Comparison of ENCODE assay signal across 19 mouse cellular contexts in genomic region chr17:74804321-74804930, GRCm38 (mm10).
DNase-seq lines count a peak whose midpoint lies in the region; ATAC-seq and TF ChIP-seq lines count a peak whose summit lies in the region.
"Had no signal": no experiment of that assay in that cellular context is flagged by ENCODE, and none has a peak within 500 bp of the region (broad histone marks: within the 10 kb centered on the region; RNA-seq: fewer than 3 reads in every experiment).

No protein-coding gene starts in this region.

- peaks cover 6% of the 10 kb centered on the region for H3K36me3 ChIP-seq in hindbrain, embryonic 13.5 days
- H3K36me3 ChIP-seq in hindbrain, embryonic 14.5 days (replicated peaks; ENCODE audit: control insufficient read depth, insufficient read depth), result no peaks in the 10 kb centered on the region
- peaks cover 15% of the 10 kb centered on the region for H3K36me3 ChIP-seq in limb, embryonic 10.5 days
- H3K36me3 ChIP-seq in midbrain, embryonic 15.5 days (replicated peaks), result no peaks in the 10 kb centered on the region
- H3K36me3 ChIP-seq: embryonic facial prominence, embryonic 15.5 days; lung, embryonic 15.5 days had no signal

- H3K4me3 ChIP-seq in hindbrain, embryonic 13.5 days, result no peak overlapping the region
- no peak overlapping the region for H3K4me3 ChIP-seq in hindbrain, embryonic 14.5 days (replicated peaks; ENCODE audit: low read length)
- H3K4me3 ChIP-seq in limb, embryonic 10.5 days, result no peak overlapping the region
- H3K4me3 ChIP-seq in midbrain, embryonic 15.5 days, result no peak overlapping the region
- H3K4me3 ChIP-seq: embryonic facial prominence, embryonic 15.5 days; left cerebral cortex, adult 2 months; limb, embryonic 12.5 days; liver, embryonic 13.5 days; lung, embryonic 15.5 days had no signal

- TF ChIP-seq POLR2A in brain, embryonic 14.5 days (IDR thresholded peaks at IDR 0.05; ENCODE audit: borderline replicate concordance, extremely low read depth, insufficient read depth, insufficient read length, poor library complexity, severe bottlenecking), result no peak

- ATAC-seq in hindbrain, embryonic 13.5 days (ENCODE audit: low FRiP score), result peak; percentile 49; the same call in 1 of the 2 replicates
- no peak for ATAC-seq in hindbrain, embryonic 14.5 days (ENCODE audit: low FRiP score)
- ATAC-seq in midbrain, embryonic 15.5 days (replicated peaks), result no peak
- ATAC-seq: midbrain, embryonic 16.5 days had no signal

- no peak overlapping the region for H3K4me2 ChIP-seq in hindbrain, embryonic 13.5 days
- H3K4me2 ChIP-seq in hindbrain, embryonic 14.5 days (replicated peaks), result no peak overlapping the region
- H3K4me2 ChIP-seq in midbrain, embryonic 15.5 days, result no peak overlapping the region
- H3K4me2 ChIP-seq: embryonic facial prominence, embryonic 15.5 days; limb, embryonic 12.5 days; liver, embryonic 13.5 days; lung, embryonic 15.5 days had no signal

- no peak for DNase-seq in hindbrain, embryonic 14.5 days (ENCODE audit: low spot score)
- DNase-seq in brain, embryonic 14.5 days (ENCODE audit: low read depth), result peak; percentile 31
- DNase-seq in embryo, embryonic 10.5 days (ENCODE audit: low spot score), result peak; percentile 56
- no peak for DNase-seq in limb, embryonic 10.5 days (ENCODE audit: low spot score)
- DNase-seq in adrenal gland, postnatal 14 days, result no peak
- DNase-seq in testis, postnatal 14 days (ENCODE audit: low spot score), result no peak
- DNase-seq: cerebellum, postnatal 14 days; gastrocnemius, postnatal 14 days; kidney, adult 8-10 months; liver, embryonic 13.5 days; right cerebral cortex, adult 18-20 months; thymus, adult 18-20 months had no signal

- no peak for TF ChIP-seq CTCF in brain, embryonic 14.5 days (IDR thresholded peaks at IDR 0.05; ENCODE audit: borderline replicate concordance, extremely low read depth, insufficient read depth, insufficient read length)

- H3K27me3 ChIP-seq in hindbrain, embryonic 13.5 days, result no peaks in the 10 kb centered on the region
- H3K27me3 ChIP-seq in hindbrain, embryonic 14.5 days (ENCODE audit: control insufficient read depth, insufficient read depth, low read length), result no peaks in the 10 kb centered on the region
- H3K27me3 ChIP-seq in limb, embryonic 10.5 days (ENCODE audit: low read depth, poor library complexity, severe bottlenecking), result no peaks in the 10 kb centered on the region
- no peaks in the 10 kb centered on the region for H3K27me3 ChIP-seq in midbrain, embryonic 15.5 days (replicated peaks)
- H3K27me3 ChIP-seq: embryonic facial prominence, embryonic 15.5 days; limb, embryonic 12.5 days; liver, embryonic 13.5 days; lung, embryonic 15.5 days had no signal

- no peaks in the 10 kb centered on the region for H3K9me3 ChIP-seq in hindbrain, embryonic 13.5 days
- H3K9me3 ChIP-seq in hindbrain, embryonic 14.5 days (ENCODE audit: control insufficient read depth, low read length), result no peaks in the 10 kb centered on the region
- H3K9me3 ChIP-seq in limb, embryonic 10.5 days (replicated peaks), result no peaks in the 10 kb centered on the region
- no peaks in the 10 kb centered on the region for H3K9me3 ChIP-seq in midbrain, embryonic 15.5 days
- H3K9me3 ChIP-seq: embryonic facial prominence, embryonic 15.5 days; limb, embryonic 12.5 days; liver, embryonic 13.5 days; lung, embryonic 15.5 days had no signal

- no peak overlapping the region for H3K27ac ChIP-seq in hindbrain, embryonic 13.5 days
- no peak overlapping the region for H3K27ac ChIP-seq in hindbrain, embryonic 14.5 days
- H3K27ac ChIP-seq in limb, embryonic 10.5 days, result peak overlapping the region; percentile 34; the same call in 1 of the 2 replicates
- no peak overlapping the region for H3K27ac ChIP-seq in midbrain, embryonic 15.5 days
- H3K27ac ChIP-seq: embryonic facial prominence, embryonic 15.5 days; left cerebral cortex, adult 2 months; limb, embryonic 12.5 days; liver, embryonic 13.5 days; lung, embryonic 15.5 days had no signal

- H3K9ac ChIP-seq in hindbrain, embryonic 13.5 days, result no peak overlapping the region
- H3K9ac ChIP-seq in hindbrain, embryonic 14.5 days, result no peak overlapping the region
- H3K9ac ChIP-seq in midbrain, embryonic 15.5 days, result no peak overlapping the region
- H3K9ac ChIP-seq: embryonic facial prominence, embryonic 15.5 days; limb, embryonic 12.5 days; liver, embryonic 13.5 days; lung, embryonic 15.5 days had no signal

- H3K4me1 ChIP-seq in hindbrain, embryonic 13.5 days (replicated peaks), result peaks cover 9% of the 10 kb centered on the region
- 0 out of 2 replicates have a peak, but pooled peaks cover 2% of the 10 kb centered on the region for H3K4me1 ChIP-seq in hindbrain, embryonic 14.5 days (replicated peaks; ENCODE audit: control insufficient read depth, insufficient read depth, low read length)
- peaks cover 22% of the 10 kb centered on the region for H3K4me1 ChIP-seq in limb, embryonic 10.5 days
- no peaks in the 10 kb centered on the region for H3K4me1 ChIP-seq in midbrain, embryonic 15.5 days
- H3K4me1 ChIP-seq: embryonic facial prominence, embryonic 15.5 days; lung, embryonic 15.5 days had no signal

- WGBS in hindbrain, embryonic 13.5 days, result 26% methylated on average over 9 of the region's 9 CpGs
- 30% methylated on average over 9 of the region's 9 CpGs for WGBS in hindbrain, embryonic 14.5 days
- WGBS in limb, embryonic 10.5 days, result 63% methylated on average over 9 of the region's 9 CpGs
- WGBS in midbrain, embryonic 15.5 days, result 66% methylated on average over 9 of the region's 9 CpGs

Comparison
In these comparisons a context has a peak if more than half of its experiments do, and no peak if none do; other contexts are left out.
1. DNase-seq: peak in brain, embryonic 14.5 days (single experiment) and embryo, embryonic 10.5 days (single experiment); none in hindbrain, embryonic 14.5 days (single experiment), limb, embryonic 10.5 days (single experiment), adrenal gland, postnatal 14 days (single experiment) and testis, postnatal 14 days (single experiment).